Mouse (Mus musculus): ENCODE results near the gene Rgsl1. TPM values are rescaled to one million over a fixed set of nuclear protein-coding genes. Genes with fewer than 3 reads are reported as not detected.
"Not testable (repeated sequence)": the region's sequence is repeated elsewhere in the genome, so short reads cannot be mapped to it uniquely, and the experiment has no call there.

Rgsl1 gene
- polyA plus RNA-seq, 1 experiment from 2014 or later: 0.08 TPM

GRCm38 (mm10) chr1:153770776-153771167 lies 73.2 kb downstream of the Rgsl1 start:
- H3K9ac ChIP-seq (replicated peaks): no peak overlapping the region
- no peak overlapping the region for H3K4me3 ChIP-seq (replicated peaks)
- no peaks in the 10 kb centered on the region for H3K27me3 ChIP-seq
- no peak for ATAC-seq
- H3K36me3 ChIP-seq: no peaks in the 10 kb centered on the region
- H3K9me3 ChIP-seq: no peaks in the 10 kb centered on the region
- no peak overlapping the region for H3K27ac ChIP-seq
- H3K4me2 ChIP-seq (replicated peaks): no peak overlapping the region
- 100% methylated on average over 1 of the region's 1 CpGs for WGBS
- H3K4me1 ChIP-seq (replicated peaks): no peaks in the 10 kb centered on the region

- no peaks in the 10 kb centered on the region for H3K9me3 ChIP-seq
- H3K4me3 ChIP-seq (replicated peaks): no peak overlapping the region
- no peak for ATAC-seq
- no peak overlapping the region for H3K9ac ChIP-seq (replicated peaks)
- no peak overlapping the region for H3K4me2 ChIP-seq (replicated peaks)
- no peaks in the 10 kb centered on the region for H3K36me3 ChIP-seq
- no peaks in the 10 kb centered on the region for H3K27me3 ChIP-seq
- 83% methylated on average over 10 of the region's 10 CpGs for WGBS
- H3K27ac ChIP-seq: no peak overlapping the region
- H3K4me1 ChIP-seq (replicated peaks): no peaks in the 10 kb centered on the region
These were observed 73.8 kb downstream of the Rgsl1 start for GRCm38 (mm10) chr1:153769998-153770775.

DNA sequence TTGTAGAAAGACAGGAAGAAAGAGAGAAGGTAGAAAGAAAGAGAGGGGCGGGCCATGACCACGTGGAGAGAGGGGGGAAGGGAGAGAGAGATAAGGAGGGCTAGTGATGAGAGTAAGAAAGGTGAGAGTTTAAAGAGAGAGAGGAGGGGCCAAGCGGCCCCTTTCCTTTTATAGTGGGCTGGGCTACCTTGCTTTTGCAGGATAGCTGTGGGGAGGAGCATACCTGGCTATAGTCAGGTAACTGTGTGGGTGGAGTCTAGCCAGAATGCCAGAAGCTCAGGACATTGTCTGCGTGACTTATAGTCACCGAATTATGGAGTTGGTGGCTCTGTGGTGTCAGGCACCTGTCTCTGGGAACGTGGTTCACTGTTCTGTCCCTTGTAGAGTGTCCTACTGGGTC lies 74.4 kb downstream of the Rgsl1 start:
- not testable (repeated sequence) for H3K9ac ChIP-seq (replicated peaks); H3K36me3 ChIP-seq; H3K27ac ChIP-seq; H3K27me3 ChIP-seq; ATAC-seq; H3K9me3 ChIP-seq; H3K4me3 ChIP-seq (replicated peaks); H3K4me2 ChIP-seq (replicated peaks); H3K4me1 ChIP-seq (replicated peaks)
- WGBS: 70% methylated on average over 6 of the region's 6 CpGs

DNA sequence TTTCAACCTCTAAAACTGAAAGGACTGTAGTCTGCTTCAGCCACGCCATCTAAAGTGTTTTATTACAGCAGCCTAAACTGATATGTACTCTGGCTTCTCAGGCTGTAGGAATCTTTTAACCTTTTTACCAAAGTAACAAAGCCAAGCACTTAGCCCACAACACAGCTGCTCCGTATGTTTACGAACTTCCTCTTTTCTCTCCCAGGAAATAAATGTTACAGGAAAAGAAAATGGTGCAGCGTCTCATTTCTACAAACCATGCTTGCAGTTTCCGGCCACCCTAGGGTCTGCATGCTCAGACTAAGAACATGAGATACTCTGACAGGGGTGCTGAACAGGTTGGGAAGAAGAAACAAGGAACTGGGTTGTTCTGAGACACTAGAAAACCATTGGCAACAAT lies 75.5 kb downstream of the Rgsl1 start:
- no peak overlapping the region for H3K4me3 ChIP-seq (replicated peaks)
- no peaks in the 10 kb centered on the region for H3K9me3 ChIP-seq
- H3K27me3 ChIP-seq: no peaks in the 10 kb centered on the region
- 0 out of 2 replicates have a peak, but pooled peaks cover 3% of the 10 kb centered on the region for H3K36me3 ChIP-seq
- WGBS: 93% methylated on average over 5 of the region's 5 CpGs
- H3K9ac ChIP-seq (replicated peaks): no peak overlapping the region
- H3K4me1 ChIP-seq (replicated peaks): no peaks in the 10 kb centered on the region
- H3K27ac ChIP-seq: no peak overlapping the region
- no peak overlapping the region for H3K4me2 ChIP-seq (replicated peaks)
- ATAC-seq: no peak

DNA sequence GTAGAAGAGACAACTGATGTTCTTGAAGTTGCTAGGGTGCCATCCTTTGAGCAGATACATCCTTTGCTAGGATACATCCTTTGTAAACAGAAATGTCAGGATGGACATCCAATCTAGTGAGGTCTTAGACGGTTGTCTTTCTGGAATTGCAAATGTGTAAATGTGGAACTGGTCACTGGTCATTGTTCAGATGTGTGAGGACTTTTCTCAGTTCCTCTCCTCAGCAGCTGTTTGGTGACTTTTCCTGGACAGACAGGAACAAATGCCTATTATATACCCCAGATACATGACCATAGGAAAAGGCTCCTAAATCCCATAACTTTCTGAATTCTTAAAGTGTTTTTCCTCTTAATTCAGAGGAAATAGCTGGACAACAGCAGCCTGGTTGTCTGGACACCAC lies 76.7 kb downstream of the Rgsl1 start:
- Histone ChIP-seq H3K27ac (no peak overlapping the region), H3K27me3 (no peaks in the 10 kb centered on the region), H3K4me1 (replicated peaks) (no peaks in the 10 kb centered on the region), H3K9me3 (no peaks in the 10 kb centered on the region), H3K9ac (replicated peaks) (no peak overlapping the region), H3K36me3 (peaks cover 13% of the 10 kb centered on the region), H3K4me3 (replicated peaks) (no peak overlapping the region), H3K4me2 (replicated peaks) (no peak overlapping the region)
- no peak for ATAC-seq
- WGBS: 94% methylated on average over 1 of the region's 1 CpGs

- no peak for ATAC-seq
- no peaks in the 10 kb centered on the region for H3K4me1 ChIP-seq (replicated peaks)
- no peaks in the 10 kb centered on the region for H3K27me3 ChIP-seq
- peaks cover 22% of the 10 kb centered on the region for H3K36me3 ChIP-seq
- 45% methylated on average over 8 of the region's 8 CpGs for WGBS
- no peak overlapping the region for H3K4me2 ChIP-seq (replicated peaks)
- H3K27ac ChIP-seq: no peak overlapping the region
- no peak overlapping the region for H3K4me3 ChIP-seq (replicated peaks)
- no peaks in the 10 kb centered on the region for H3K9me3 ChIP-seq
- no peak overlapping the region for H3K9ac ChIP-seq (replicated peaks)
These were observed 77.6 kb downstream of the Rgsl1 start for GRCm38 (mm10) chr1:153766298-153766697.

DNA sequence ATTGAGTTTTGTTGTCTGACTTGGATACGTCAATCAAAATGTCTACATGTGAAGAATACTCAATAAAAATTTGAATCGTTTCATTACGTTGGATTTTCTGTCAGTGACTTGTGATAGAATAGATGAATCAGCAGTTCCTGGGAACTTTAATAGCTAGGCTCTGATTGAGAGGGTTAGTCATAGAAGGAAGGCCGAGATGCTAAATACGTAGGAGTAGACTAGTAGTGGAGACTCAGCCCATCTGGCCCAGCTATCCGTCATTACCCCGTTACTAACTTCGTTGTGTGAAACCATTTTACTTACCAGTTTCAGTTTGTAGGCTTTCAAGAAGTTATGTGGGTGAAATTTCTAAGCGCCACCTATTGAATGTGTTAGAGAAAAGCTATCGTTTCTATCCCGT lies 79.8 kb downstream of the Rgsl1 start:
- WGBS: 92% methylated on average over 11 of the region's 11 CpGs

GRCm38 (mm10) chr1:153753725-153754464 lies 90.0 kb downstream of the Rgsl1 start:
- Histone ChIP-seq H3K36me3 (peaks cover 46% of the 10 kb centered on the region), H3K9me3 (no peaks in the 10 kb centered on the region), H3K4me3 (replicated peaks) (no peak overlapping the region), H3K27ac (no peak overlapping the region), H3K9ac (replicated peaks) (no peak overlapping the region), H3K4me1 (replicated peaks) (peaks cover 37% of the 10 kb centered on the region), H3K27me3 (no peaks in the 10 kb centered on the region), H3K4me2 (replicated peaks) (no peak overlapping the region)
- no peak for ATAC-seq
- WGBS: 75% methylated on average over 25 of the region's 25 CpGs

More for the DNA sequence above, 79.8 kb downstream of the Rgsl1 start:
- Histone ChIP-seq H3K9ac (replicated peaks) (no peak overlapping the region), H3K27ac (no peak overlapping the region), H3K27me3 (no peaks in the 10 kb centered on the region), H3K4me2 (replicated peaks) (no peak overlapping the region), H3K36me3 (peaks cover 42% of the 10 kb centered on the region), H3K4me1 (replicated peaks) (no peaks in the 10 kb centered on the region), H3K4me3 (replicated peaks) (no peak overlapping the region), H3K9me3 (no peaks in the 10 kb centered on the region)
- ATAC-seq: no peak

GRCm38 (mm10) chr1:153752521-153752920 lies 91.4 kb downstream of the Rgsl1 start:
- Histone ChIP-seq H3K36me3 (peaks cover 34% of the 10 kb centered on the region), H3K27me3 (no peaks in the 10 kb centered on the region), H3K4me2 (replicated peaks) (peak overlapping the region; percentile 40; the same call in 1 of the 2 replicates), H3K27ac (no peak overlapping the region), H3K9ac (replicated peaks) (no peak overlapping the region), H3K4me1 (replicated peaks) (peaks cover 48% of the 10 kb centered on the region), H3K4me3 (replicated peaks) (no peak overlapping the region), H3K9me3 (no peaks in the 10 kb centered on the region)
- WGBS: 95% methylated on average over 6 of the region's 6 CpGs
- ATAC-seq: no peak

- peaks cover 48% of the 10 kb centered on the region for H3K4me1 ChIP-seq (replicated peaks)
- H3K27ac ChIP-seq: no peak overlapping the region
- WGBS: 51% methylated on average over 13 of the region's 13 CpGs
- no peak for ATAC-seq
- 0 out of 2 replicates have a peak overlapping the region, but pooled peaks have one; percentile 14 for H3K9ac ChIP-seq (replicated peaks)
- 0 out of 2 replicates have a peak overlapping the region, but pooled peaks have one; percentile 3 for H3K4me3 ChIP-seq (replicated peaks)
- H3K27me3 ChIP-seq: no peaks in the 10 kb centered on the region
- no peaks in the 10 kb centered on the region for H3K9me3 ChIP-seq
- H3K36me3 ChIP-seq: peaks cover 34% of the 10 kb centered on the region
- peak overlapping the region; percentile 40 for H3K4me2 ChIP-seq (replicated peaks)
These were observed 92.1 kb downstream of the Rgsl1 start for GRCm38 (mm10) chr1:153751763-153752301.

DNA sequence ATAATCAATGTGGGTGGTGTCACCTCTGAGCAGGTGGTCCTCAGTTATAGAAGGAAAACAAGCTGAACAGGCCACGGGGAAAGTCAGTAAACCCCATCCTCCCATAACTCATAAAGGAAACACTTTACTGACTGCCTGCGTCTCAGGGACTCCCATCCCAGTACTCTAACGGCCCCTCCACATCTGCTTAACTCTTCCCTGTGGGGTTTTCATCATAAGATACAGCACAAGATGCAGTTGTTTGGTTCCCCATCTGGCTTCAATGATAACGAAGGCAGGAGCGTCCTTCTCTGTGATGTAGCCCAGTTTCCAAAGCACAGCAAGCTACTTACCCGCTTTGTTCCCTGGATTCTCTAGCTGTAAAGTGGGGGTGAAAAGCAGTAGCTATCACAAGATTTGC lies 93.9 kb downstream of the Rgsl1 start:
- ATAC-seq: no peak
- no peaks in the 10 kb centered on the region for H3K9me3 ChIP-seq
- H3K4me3 ChIP-seq (replicated peaks): peak overlapping the region; percentile 49
- peak overlapping the region; percentile 81 for H3K9ac ChIP-seq (replicated peaks)
- peak overlapping the region; percentile 59 for H3K4me2 ChIP-seq (replicated peaks)
- H3K4me1 ChIP-seq (replicated peaks): peaks cover 53% of the 10 kb centered on the region
- WGBS: 31% methylated on average over 6 of the region's 6 CpGs
- H3K27ac ChIP-seq: peak overlapping the region; percentile 87
- no peaks in the 10 kb centered on the region for H3K27me3 ChIP-seq
- peaks cover 19% of the 10 kb centered on the region for H3K36me3 ChIP-seq

GRCm38 (mm10) chr1:153749211-153749801 lies 94.6 kb downstream of the Rgsl1 start, which contains the start of gene Rnasel:
Gene Rnasel, plus strand, starts transcription at chr1:153749426.
- Histone ChIP-seq H3K9ac (replicated peaks) (peak within 1 kb of the TSS; percentile 81), H3K4me3 (replicated peaks) (peak within 1 kb of the TSS; percentile 49), H3K36me3 (peaks cover 12% of the 10 kb centered on the region), H3K4me2 (replicated peaks) (peak within 1 kb of the TSS; percentile 59), H3K9me3 (no peaks in the 10 kb centered on the region), H3K4me1 (replicated peaks) (peaks cover 60% of the 10 kb centered on the region), H3K27me3 (no peaks in the 10 kb centered on the region), H3K27ac (peak within 1 kb of the TSS; percentile 87)
- 3% methylated on average over 18 of the region's 18 CpGs for WGBS
- ATAC-seq: peak; percentile 73
